Mouse (Mus musculus) testis, adult 2 months (tissue): ENCODE measurements around the gene Vsig2.

ENCODE experiments used
- CTCF ChIP-seq: fragments of 200-500 bp; IDR thresholded peaks from 2 replicates; pipeline ENCODE4 v1.5.1; 2012; ENCODE audit warnings: low read depth, mild to moderate bottlenecking, inconsistent platforms, low read length, moderate library complexity; ENCODE audit not compliant: control insufficient read depth, insufficient read depth, insufficient replicate concordance
- POLR2A ChIP-seq: fragments of 200-500 bp; IDR thresholded peaks from 2 replicates; pipeline ENCODE4 v1.6.1; 2012; ENCODE audit warnings: low read depth, mild to moderate bottlenecking, inconsistent platforms, low read length, moderate library complexity; ENCODE audit not compliant: control insufficient read depth

DNA sequence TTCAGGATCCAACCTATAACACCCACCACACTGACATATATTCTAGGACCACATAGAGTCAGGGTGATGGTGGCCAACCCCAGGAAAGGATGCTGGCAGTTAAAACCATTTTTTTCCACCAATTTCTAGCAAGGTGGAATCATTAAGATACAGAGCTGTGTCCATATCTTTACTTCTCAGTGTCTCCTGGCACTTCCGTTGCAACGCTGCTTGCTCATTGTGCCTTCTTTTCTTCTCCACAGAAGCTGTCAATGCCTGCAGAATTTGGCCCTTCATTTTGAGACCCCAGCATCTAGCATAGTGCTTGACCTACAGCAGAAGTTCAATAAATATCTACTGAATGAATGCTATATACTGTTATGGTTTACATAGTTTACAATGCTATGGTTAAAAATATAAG, 28.0 kb downstream of the Vsig2 start:
- TF ChIP-seq POLR2A (no peak), CTCF (no peak)
